Mouse (Mus musculus) monocyte, adult 2 months (primary cell): ENCODE results near the gene Rhod.
"Not testable (repeated sequence)": the region's sequence is repeated elsewhere in the genome, so short reads cannot be mapped to it uniquely, and the experiment has no call there.

Experiments
- DNase-seq, 2 experiments: peaks; one replicate each; pipeline ENCODE4 v3.0.0; 2022; ENCODE audit warnings: low spot score in 2 of 2, low read depth in 1 of 2

Rhod gene

GRCm38 (mm10) chr19:4439161-4439801 lies at the start of gene Rhod:
Gene Rhod (minus strand): TSS chr19:4439432.
- DNase-seq, result no peak

DNA sequence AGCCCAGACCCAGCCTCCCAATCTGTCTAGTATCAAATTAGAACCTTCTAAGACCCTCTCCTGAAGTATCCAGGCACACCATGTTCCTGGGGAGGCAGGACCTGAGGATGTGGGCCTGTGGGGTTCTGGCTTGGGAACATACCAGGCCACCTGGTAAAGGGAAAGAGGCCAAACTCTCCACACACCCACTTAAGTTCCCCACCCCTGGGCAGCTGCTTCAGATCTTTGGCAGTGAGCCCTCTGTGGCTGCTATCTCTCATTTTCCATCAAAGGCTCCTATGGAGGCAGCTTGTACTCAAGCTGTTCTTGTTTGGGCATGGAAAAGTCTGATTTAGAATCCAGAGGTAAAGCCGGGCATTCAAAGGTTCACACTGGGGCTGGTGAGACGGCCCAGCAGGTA lies 48.6 kb upstream of the Rhod start:
- no peak for DNase-seq

GRCm38 (mm10) chr19:4485006-4485405 lies 45.8 kb upstream of the Rhod start:
- no peak for DNase-seq

GRCm38 (mm10) chr19:4482111-4482859 lies 43.1 kb upstream of the Rhod start:
- no peak for DNase-seq

DNA sequence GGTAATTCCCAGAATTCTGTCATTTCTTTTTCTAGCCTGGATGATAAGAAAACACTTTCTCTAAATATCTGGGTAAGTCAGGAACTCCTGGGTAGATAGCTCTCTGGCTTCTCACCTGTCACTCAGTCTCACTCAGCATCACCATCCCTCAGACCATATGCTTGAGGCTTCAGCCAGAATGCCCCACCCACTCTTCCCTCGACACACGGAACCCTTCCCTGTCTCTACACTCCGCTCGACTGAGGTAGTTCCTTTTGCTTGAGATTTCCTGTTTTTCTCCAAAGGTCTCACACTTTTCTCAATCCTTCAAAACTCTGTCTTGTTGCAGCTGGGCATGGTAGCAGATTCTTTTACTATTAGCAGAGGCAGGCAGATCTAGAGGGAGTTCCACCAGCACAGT lies 42.1 kb upstream of the Rhod start:
- DNase-seq, result no peak

DNA sequence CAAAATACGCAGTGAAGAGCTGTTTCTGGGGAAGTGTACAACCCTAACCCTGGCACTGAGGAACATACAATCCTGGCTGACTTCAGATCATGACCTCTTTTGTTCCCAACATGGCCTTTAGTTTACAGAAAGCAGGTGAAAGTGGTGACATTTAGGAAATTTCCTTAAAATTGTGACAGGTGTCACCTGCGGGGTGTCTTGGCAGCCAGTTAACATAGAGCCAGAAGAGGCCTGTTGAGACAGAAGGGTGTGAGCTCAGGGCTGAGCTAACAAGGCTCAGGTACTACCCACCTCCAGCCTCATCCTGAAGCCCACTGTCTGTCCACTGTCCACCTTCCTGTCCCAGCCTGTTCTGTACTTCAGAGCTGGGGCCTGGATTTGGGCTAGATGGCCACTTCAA lies 40.8 kb upstream of the Rhod start:
- no peak for DNase-seq

GRCm38 (mm10) chr19:4478190-4478516 lies 38.9 kb upstream of the Rhod start:
- DNase-seq, result no peak

DNA sequence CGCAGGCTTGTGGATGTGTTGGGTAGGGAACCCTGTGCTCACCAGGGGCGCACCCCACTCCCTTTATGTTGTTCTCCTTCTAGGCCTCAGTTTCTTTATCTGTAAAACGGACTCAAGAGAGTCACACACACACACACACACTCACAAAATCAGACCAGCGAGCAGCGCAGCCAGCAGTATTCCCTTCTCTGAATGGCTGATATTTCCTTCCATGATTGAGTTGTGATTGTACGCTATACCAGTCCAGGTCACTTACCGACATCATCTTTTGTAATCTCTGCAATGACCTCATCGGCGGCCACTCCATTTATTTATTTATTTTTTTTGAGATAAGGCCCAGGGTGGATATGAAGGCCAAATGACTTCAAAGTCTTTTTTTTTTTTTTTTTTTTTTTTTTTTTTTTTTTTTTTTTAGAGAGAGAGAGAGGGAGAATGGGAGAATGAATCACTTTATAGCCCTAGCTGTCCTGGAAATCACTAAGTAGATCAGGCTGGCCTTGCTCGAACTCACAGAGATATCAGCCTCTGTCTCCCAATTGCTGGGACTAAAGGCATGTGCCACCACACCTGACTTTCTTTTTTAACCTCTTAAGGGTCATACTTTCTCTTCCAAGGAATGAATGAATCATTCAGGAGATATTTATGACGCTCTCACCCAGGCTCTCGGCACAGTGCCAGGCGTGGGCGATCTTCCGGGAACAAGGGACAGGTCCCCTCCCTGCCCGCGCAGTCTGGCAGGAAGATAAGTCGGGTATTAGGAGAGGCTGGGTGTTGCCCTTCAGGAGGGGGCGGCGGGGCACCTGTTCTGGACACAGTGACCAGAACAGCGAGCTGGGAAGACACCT lies 38.3 kb upstream of the Rhod start, which contains the start of gene Syt12:
Gene Syt12 (minus strand): TSS at position 103 of the 845 bp plus-strand sequence.
- no peak for DNase-seq

DNA sequence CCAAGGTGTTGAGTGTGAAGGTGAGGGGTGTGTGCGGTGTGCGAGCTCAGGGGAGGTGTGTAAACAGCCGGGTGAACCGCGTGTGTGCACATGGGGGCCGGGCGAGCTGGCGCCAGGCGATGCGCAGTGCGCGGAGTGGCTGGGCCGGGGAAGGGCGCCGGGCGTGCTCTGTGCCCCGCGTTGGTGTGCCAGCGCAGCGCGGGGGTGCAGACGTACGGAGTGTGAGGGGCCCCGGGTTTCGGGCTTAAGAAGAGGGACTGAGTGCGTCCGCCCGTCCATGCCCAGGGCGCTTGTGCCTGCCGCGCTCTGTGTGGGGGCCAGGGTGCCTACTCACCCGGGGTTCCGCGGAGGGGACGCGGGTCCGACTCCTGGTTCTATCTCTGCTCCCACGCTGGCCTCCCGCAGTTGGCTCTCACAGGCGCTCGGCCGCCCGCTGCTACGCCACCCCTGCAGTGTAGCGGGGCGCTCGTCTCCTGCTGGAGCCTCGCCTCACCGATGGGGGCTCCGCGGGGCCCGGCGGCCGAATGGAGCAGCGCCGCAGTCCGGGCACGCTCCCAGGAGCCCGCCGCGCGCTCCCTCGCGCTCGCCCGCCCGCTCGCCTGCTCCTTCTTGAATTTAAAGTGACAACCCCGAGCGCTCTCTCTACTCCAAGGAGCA lies 37.5 kb upstream of the Rhod start:
- DNase-seq, result no peak

DNA sequence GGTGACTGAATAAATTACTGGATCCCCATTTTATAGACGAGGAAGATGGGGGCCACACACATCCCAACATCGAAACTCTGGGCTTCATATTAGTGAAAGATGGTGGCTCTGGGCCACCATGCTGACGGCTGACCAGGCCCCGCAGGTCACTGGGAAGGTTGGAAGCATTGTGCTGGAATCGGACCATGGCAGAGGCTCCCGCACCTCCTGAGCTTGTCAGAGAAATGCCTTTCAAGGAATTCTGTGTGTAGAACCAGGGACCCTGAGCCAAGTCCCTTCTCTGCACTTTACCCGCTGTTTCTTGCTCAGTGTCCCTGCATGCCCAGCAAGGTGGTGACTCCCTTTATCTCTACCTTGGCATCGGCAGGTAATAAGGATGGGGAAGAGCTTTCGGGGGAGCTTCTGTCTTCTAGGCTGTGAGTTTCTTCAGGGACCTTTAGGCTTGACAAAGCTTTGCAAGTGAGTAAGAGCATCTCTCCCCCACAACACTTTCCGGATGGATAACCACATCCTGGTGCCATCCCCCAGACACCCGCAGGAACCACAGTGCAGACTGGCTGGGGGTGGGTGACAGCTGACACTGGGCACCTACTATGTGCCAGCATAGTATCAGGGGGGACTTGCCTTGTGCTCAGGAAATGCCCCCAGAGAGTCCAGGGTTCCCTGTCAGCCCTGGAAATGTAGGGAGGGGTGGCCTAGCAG lies 36.1 kb upstream of the Rhod start:
- no peak for DNase-seq

- no peak for DNase-seq
These were observed 35.5 kb upstream of the Rhod start for GRCm38 (mm10) chr19:4474739-4475138.

- no peak for DNase-seq
These were observed 34.3 kb upstream of the Rhod start for GRCm38 (mm10) chr19:4473549-4473948.

DNA sequence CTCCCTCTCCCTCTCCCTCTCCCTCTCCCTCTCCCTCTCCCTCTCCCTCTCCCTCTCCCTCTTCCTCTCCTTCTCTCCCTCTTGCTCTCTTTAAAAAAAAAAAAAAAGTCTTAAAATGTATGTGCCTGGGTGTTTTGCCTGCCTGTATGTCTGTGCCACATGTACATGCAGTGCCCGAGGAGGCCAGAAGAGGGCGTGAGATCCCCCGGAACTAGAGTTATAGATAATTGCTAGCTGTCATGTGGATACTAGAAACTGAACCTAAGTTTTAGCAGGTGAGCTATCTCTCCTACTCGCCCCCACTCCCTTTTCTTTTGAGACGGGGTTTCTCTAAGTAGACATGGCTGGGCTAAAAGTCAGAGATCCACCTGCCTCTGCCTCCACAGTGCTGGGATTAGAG lies 29.1 kb upstream of the Rhod start:
- no peak for DNase-seq

DNA sequence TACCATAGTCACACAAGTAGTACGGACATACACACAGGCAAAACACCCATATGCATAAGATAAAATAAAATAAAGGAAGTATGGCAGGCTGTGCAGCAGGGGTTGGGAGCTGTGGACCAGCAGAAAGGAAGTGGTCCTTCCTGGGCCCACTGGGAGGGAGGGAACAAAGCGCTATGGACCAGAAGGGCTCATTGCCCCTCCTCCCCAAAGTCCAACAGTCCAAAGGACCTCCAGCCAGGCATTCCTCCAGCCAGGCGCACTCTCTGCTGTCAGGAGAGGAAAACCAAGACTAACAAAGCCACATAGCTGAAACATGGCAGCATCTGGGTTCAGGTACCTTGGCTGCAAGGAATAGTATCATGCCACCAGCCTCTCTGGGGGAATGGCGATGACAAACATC lies 25.4 kb upstream of the Rhod start:
- DNase-seq, result no peak

- DNase-seq, result no peak
These were observed 22.7 kb upstream of the Rhod start for GRCm38 (mm10) chr19:4461981-4462380.

GRCm38 (mm10) chr19:4456227-4456626 lies 17.0 kb upstream of the Rhod start:
- peak in 1 of 2 experiments; percentile 49 for DNase-seq

GRCm38 (mm10) chr19:4455071-4455800 lies 16.0 kb upstream of the Rhod start:
- DNase-seq, result no peak

GRCm38 (mm10) chr19:4454040-4454439 lies 14.8 kb upstream of the Rhod start:
- not testable (repeated sequence) for DNase-seq

DNA sequence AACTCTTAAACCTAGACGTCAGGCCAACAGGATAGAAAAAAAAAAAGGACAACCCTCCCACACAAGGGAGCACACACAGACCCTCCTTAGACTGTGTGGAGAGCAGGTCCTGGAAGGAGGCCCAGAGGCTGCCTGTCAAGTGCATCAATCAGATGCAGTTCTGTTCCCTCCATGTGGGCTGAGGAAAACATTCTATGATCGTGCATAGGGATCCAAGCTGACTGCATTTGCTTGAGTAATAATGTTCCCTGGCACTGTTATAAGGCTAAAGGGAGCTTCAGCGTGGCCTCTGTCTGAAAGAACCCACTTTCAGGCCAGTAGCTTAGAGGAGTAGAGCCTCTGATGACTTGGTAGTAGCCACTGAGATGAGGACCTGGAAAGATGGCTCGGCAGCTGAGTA lies 13.3 kb upstream of the Rhod start:
- DNase-seq, result no peak

GRCm38 (mm10) chr19:4451965-4452364 lies 12.7 kb upstream of the Rhod start:
- DNase-seq, result no peak
